ENCODE assay signal across 7 mouse cellular contexts in genomic region chr4:155959275-155959674, GRCm38 (mm10). TPM values are rescaled to one million over a fixed set of nuclear protein-coding genes. Genes with fewer than 3 reads are reported as not detected.
A peak's percentile ranks its signal among the peaks of the same experiment; 100 is the strongest.
DNase-seq lines count a peak whose midpoint lies in the region; ATAC-seq and TF ChIP-seq lines count a peak whose summit lies in the region.

No protein-coding gene starts in this region.

- H3K9me3 ChIP-seq in hindbrain, postnatal 0 days (ENCODE audit: low read length) = no peaks in the 10 kb centered on the region
- H3K9me3 ChIP-seq in midbrain, embryonic 12.5 days = no peaks in the 10 kb centered on the region

- peak; percentile 75 for DNase-seq in cerebellum, adult 9-10 months
- DNase-seq in frontal cortex, postnatal 36 days (ENCODE audit: low spot score in 2 of 2) = peak; percentile 59 to 79
- peak; percentile 91 for DNase-seq in hindbrain, postnatal 0 days (ENCODE audit: low spot score)
- DNase-seq in left cerebral cortex, postnatal 14 days (ENCODE audit: low spot score in 2 of 2) = peak; percentile 80 to 83

- intact Hi-C loops in left cerebral cortex, postnatal 14 days (cut with DNase I) = loop anchor here (5.0 kb wide), 1 partner anchor 148 kb away; the partner anchor contains the start of gene 9430015G10Rik

- no peak for TF ChIP-seq POLR2A in small intestine, adult 2 months (IDR thresholded peaks at IDR 0.05; ENCODE audit: low read depth, low read length)

- no peaks in the 10 kb centered on the region; the same call in 1 of the 2 replicates for H3K4me1 ChIP-seq in hindbrain, postnatal 0 days (ENCODE audit: insufficient read depth, low read length)
- peaks cover 20% of the 10 kb centered on the region for H3K4me1 ChIP-seq in midbrain, embryonic 12.5 days
- H3K4me1 ChIP-seq in small intestine, adult 2 months (ENCODE audit: control insufficient read depth, insufficient read depth, insufficient read length, low read length) = peaks cover 9% of the 10 kb centered on the region

- TF ChIP-seq CTCF in hindbrain, postnatal 0 days (IDR thresholded peaks at IDR 0.05; ENCODE audit: low read depth) = peak; percentile 86
- TF ChIP-seq CTCF in small intestine, adult 2 months (IDR thresholded peaks at IDR 0.05; ENCODE audit: extremely low read depth, insufficient read length, insufficient replicate concordance, low read depth, low read length) = peak; percentile 86; the same call in 1 of the 2 replicates

- 2% methylated on average over 5 of the region's 5 CpGs for WGBS in hindbrain, postnatal 0 days
- WGBS in midbrain, embryonic 12.5 days = 6% methylated on average over 5 of the region's 5 CpGs
- WGBS in small intestine, adult 2 months = 6% methylated on average over 5 of the region's 5 CpGs

- no peak overlapping the region for H3K27ac ChIP-seq in hindbrain, postnatal 0 days
- H3K27ac ChIP-seq in midbrain, embryonic 12.5 days (replicated peaks) = no peak overlapping the region
- H3K27ac ChIP-seq in small intestine, adult 2 months (ENCODE audit: insufficient read depth, low read depth, low read length) = no peak overlapping the region

- H3K27me3 ChIP-seq in hindbrain, postnatal 0 days (ENCODE audit: insufficient read depth, low read length) = no peaks in the 10 kb centered on the region
- H3K27me3 ChIP-seq in midbrain, embryonic 12.5 days = no peaks in the 10 kb centered on the region
- no peaks in the 10 kb centered on the region for H3K27me3 ChIP-seq in small intestine, adult 2 months (ENCODE audit: control insufficient read depth, insufficient read depth, low read length)

- H3K36me3 ChIP-seq in hindbrain, postnatal 0 days (ENCODE audit: insufficient read depth, low read length) = peaks cover 32% of the 10 kb centered on the region
- H3K36me3 ChIP-seq in midbrain, embryonic 12.5 days = peaks cover 49% of the 10 kb centered on the region
- peaks cover 32% of the 10 kb centered on the region for H3K36me3 ChIP-seq in small intestine, adult 2 months (ENCODE audit: control insufficient read depth, insufficient read depth, low read length)

- H3K4me2 ChIP-seq in hindbrain, postnatal 0 days (ENCODE audit: low read depth, low read length) = no peak overlapping the region
- H3K4me2 ChIP-seq in midbrain, embryonic 12.5 days (replicated peaks) = no peak overlapping the region

- peak; percentile 68 for ATAC-seq in activated CD4-positive, CD25-positive, alpha-beta regulatory T cell, adult 4 months
- peak; percentile 78 for ATAC-seq in hindbrain, postnatal 0 days
- ATAC-seq in midbrain, embryonic 12.5 days (ENCODE audit: low FRiP score, low read depth) = peak; percentile 38

- no peak overlapping the region for H3K4me3 ChIP-seq in hindbrain, postnatal 0 days (ENCODE audit: low read length)
- no peak overlapping the region for H3K4me3 ChIP-seq in midbrain, embryonic 12.5 days
- no peak overlapping the region for H3K4me3 ChIP-seq in small intestine, adult 2 months (ENCODE audit: low read depth, low read length)

- no peak overlapping the region for H3K9ac ChIP-seq in hindbrain, postnatal 0 days (replicated peaks; ENCODE audit: low read length)
- no peak overlapping the region for H3K9ac ChIP-seq in midbrain, embryonic 12.5 days (replicated peaks)

RNA-seq across cellular contexts. Expression of gene C1qtnf12, which starts 2.8 kb away (rescaled TPM):
- polyA plus RNA-seq in activated CD4-positive, CD25-positive, alpha-beta regulatory T cell, adult 4 months (2017; shearing (Covaris generic)) = 1 to 10 TPM; 2.5 to 5.7 TPM
- 26.6 and 35.2 TPM in 2 replicates for total RNA-seq in hindbrain, postnatal 0 days (2014; rRNA removed)
- 21.8 and 22.8 TPM in 2 replicates for polyA plus RNA-seq in hindbrain, postnatal 0 days (2015; fragmentation: Nextera tagmentation; extraction: Ambion mirVana)
- total RNA-seq in left cerebral cortex, postnatal 14 days (2021) = 10 to 100 TPM; 13.5 to 15.1 TPM
- 16.0 and 18.1 TPM in 2 replicates for polyA plus RNA-seq in midbrain, embryonic 12.5 days (2016; fragmentation: Nextera tagmentation; extraction: Ambion mirVana)
- polyA plus RNA-seq in small intestine, adult 2 months (2012; rRNA removed) = 47.8 and 186 TPM in 2 replicates

RNA-seq across cellular contexts. Expression of gene Ube2j2, which starts 15.6 kb away (rescaled TPM):
- 10 to 100 TPM; 32.1 to 39.5 TPM for polyA plus RNA-seq in activated CD4-positive, CD25-positive, alpha-beta regulatory T cell, adult 4 months (2017; shearing (Covaris generic))
- total RNA-seq in hindbrain, postnatal 0 days (2014; rRNA removed) = 47.5 and 50.8 TPM in 2 replicates
- polyA plus RNA-seq in hindbrain, postnatal 0 days (2015; fragmentation: Nextera tagmentation; extraction: Ambion mirVana) = 119 and 126 TPM in 2 replicates
- total RNA-seq in left cerebral cortex, postnatal 14 days (2021) = 10 to 100 TPM; 69.8 to 79.0 TPM
- 159 and 161 TPM in 2 replicates for polyA plus RNA-seq in midbrain, embryonic 12.5 days (2016; fragmentation: Nextera tagmentation; extraction: Ambion mirVana)
- 73.5 and 206 TPM in 2 replicates for polyA plus RNA-seq in small intestine, adult 2 months (2012; rRNA removed)

RNA-seq across cellular contexts. Expression of gene B3galt6, which starts 33.2 kb away (rescaled TPM):
- polyA plus RNA-seq in activated CD4-positive, CD25-positive, alpha-beta regulatory T cell, adult 4 months (2017; shearing (Covaris generic)) = under 1 TPM; 0.90 to 0.95 TPM
- 48.8 and 56.8 TPM in 2 replicates for total RNA-seq in hindbrain, postnatal 0 days (2014; rRNA removed)
- polyA plus RNA-seq in hindbrain, postnatal 0 days (2015; fragmentation: Nextera tagmentation; extraction: Ambion mirVana) = 26.1 and 26.2 TPM in 2 replicates
- total RNA-seq in left cerebral cortex, postnatal 14 days (2021) = 10 to 100 TPM in 1 of 2 experiments, 1 to 10 TPM in 1; 9.6 to 10.6 TPM
- 19.1 and 23.0 TPM in 2 replicates for polyA plus RNA-seq in midbrain, embryonic 12.5 days (2016; fragmentation: Nextera tagmentation; extraction: Ambion mirVana)
- 5.5 and 7.4 TPM in 2 replicates for polyA plus RNA-seq in small intestine, adult 2 months (2012; rRNA removed)

RNA-seq across cellular contexts. Expression of gene Sdf4, which starts 33.4 kb away (rescaled TPM):
- 100 to 1,000 TPM; 464 to 478 TPM for polyA plus RNA-seq in activated CD4-positive, CD25-positive, alpha-beta regulatory T cell, adult 4 months (2017; shearing (Covaris generic))
- 100 and 121 TPM in 2 replicates for total RNA-seq in hindbrain, postnatal 0 days (2014; rRNA removed)
- 122 and 127 TPM in 2 replicates for polyA plus RNA-seq in hindbrain, postnatal 0 days (2015; fragmentation: Nextera tagmentation; extraction: Ambion mirVana)
- total RNA-seq in left cerebral cortex, postnatal 14 days (2021) = 100 to 1,000 TPM; 150 to 157 TPM
- 120 and 130 TPM in 2 replicates for polyA plus RNA-seq in midbrain, embryonic 12.5 days (2016; fragmentation: Nextera tagmentation; extraction: Ambion mirVana)
- polyA plus RNA-seq in small intestine, adult 2 months (2012; rRNA removed) = 44.0 and 80.5 TPM in 2 replicates

RNA-seq across cellular contexts. Expression of gene Tnfrsf4, which starts 54.4 kb away (rescaled TPM):
- polyA plus RNA-seq in activated CD4-positive, CD25-positive, alpha-beta regulatory T cell, adult 4 months (2017; shearing (Covaris generic)) = 100 to 1,000 TPM; 802 to 961 TPM
- 2.6 TPM in 1 of 2 replicates, not detected in the other for total RNA-seq in hindbrain, postnatal 0 days (2014; rRNA removed)
- polyA plus RNA-seq in hindbrain, postnatal 0 days (2015; fragmentation: Nextera tagmentation; extraction: Ambion mirVana) = 0.47 and 0.49 TPM in 2 replicates
- 1 to 10 TPM in 1 of 2 experiments, under 1 TPM in 1; 0.66 to 1.2 TPM for total RNA-seq in left cerebral cortex, postnatal 14 days (2021)
- 0.52 and 0.77 TPM in 2 replicates for polyA plus RNA-seq in midbrain, embryonic 12.5 days (2016; fragmentation: Nextera tagmentation; extraction: Ambion mirVana)
- 2.1 and 6.3 TPM in 2 replicates for polyA plus RNA-seq in small intestine, adult 2 months (2012; rRNA removed)
